Mouse (Mus musculus): Measurements from ENCODE around the gene C130026I21Rik.
"Not testable (repeated sequence)": the region's sequence is repeated elsewhere in the genome, so short reads cannot be mapped to it uniquely, and the experiment has no call there.

Gene C130026I21Rik

GRCm38 (mm10) chr1:85033616-85034015 lies 236.8 kb downstream of the C130026I21Rik start:
- DNase-seq (ENCODE audit: low spot score), result not testable (repeated sequence)

- not testable (repeated sequence) for DNase-seq (ENCODE audit: low spot score)
Measured at GRCm38 (mm10) chr1:85030211-85030610, 240.2 kb downstream of the C130026I21Rik start.

- DNase-seq (ENCODE audit: low spot score), result not testable (repeated sequence)
Measured at GRCm38 (mm10) chr1:85011933-85012332, 258.4 kb downstream of the C130026I21Rik start.

- not testable (repeated sequence) for DNase-seq (ENCODE audit: low spot score)
Measured at GRCm38 (mm10) chr1:85010947-85011346, 259.4 kb downstream of the C130026I21Rik start.

- not testable (repeated sequence) for DNase-seq (ENCODE audit: low spot score)
Measured at GRCm38 (mm10) chr1:85007737-85008136, 262.6 kb downstream of the C130026I21Rik start.

GRCm38 (mm10) chr1:84999241-84999640 lies 271.1 kb downstream of the C130026I21Rik start:
- DNase-seq (ENCODE audit: low spot score), result not testable (repeated sequence)

GRCm38 (mm10) chr1:84996305-84996704 lies 274.1 kb downstream of the C130026I21Rik start:
- DNase-seq (ENCODE audit: low spot score), result not testable (repeated sequence)

GRCm38 (mm10) chr1:84994461-84994860 lies 275.9 kb downstream of the C130026I21Rik start:
- not testable (repeated sequence) for DNase-seq (ENCODE audit: low spot score)

GRCm38 (mm10) chr1:84993688-84994319 lies 276.6 kb downstream of the C130026I21Rik start:
- DNase-seq (ENCODE audit: low spot score), result not testable (repeated sequence)

- DNase-seq (ENCODE audit: low spot score), result not testable (repeated sequence)
Measured at GRCm38 (mm10) chr1:84993235-84993634, 277.1 kb downstream of the C130026I21Rik start.

GRCm38 (mm10) chr1:84992827-84993226 lies 277.5 kb downstream of the C130026I21Rik start:
- DNase-seq (ENCODE audit: low spot score), result not testable (repeated sequence)

- DNase-seq (ENCODE audit: low spot score), result not testable (repeated sequence)
Measured at GRCm38 (mm10) chr1:84989044-84989443, 281.3 kb downstream of the C130026I21Rik start.

GRCm38 (mm10) chr1:84987729-84988128 lies 282.6 kb downstream of the C130026I21Rik start:
- DNase-seq (ENCODE audit: low spot score), result not testable (repeated sequence)

GRCm38 (mm10) chr1:84961779-84962178 lies 308.6 kb downstream of the C130026I21Rik start:
- DNase-seq (ENCODE audit: low spot score), result not testable (repeated sequence)

- not testable (repeated sequence) for DNase-seq (ENCODE audit: low spot score)
Measured at GRCm38 (mm10) chr1:84957713-84958112, 312.7 kb downstream of the C130026I21Rik start.

GRCm38 (mm10) chr1:84956771-84957170 lies 313.6 kb downstream of the C130026I21Rik start:
- DNase-seq (ENCODE audit: low spot score), result not testable (repeated sequence)

GRCm38 (mm10) chr1:84952456-84953181 lies 317.7 kb downstream of the C130026I21Rik start:
- DNase-seq (ENCODE audit: low spot score), result no peak

GRCm38 (mm10) chr1:84951566-84951965 lies 318.8 kb downstream of the C130026I21Rik start:
- DNase-seq (ENCODE audit: low spot score), result no peak

- no peak for DNase-seq (ENCODE audit: low spot score)
Measured at GRCm38 (mm10) chr1:84947390-84947789, 323.0 kb downstream of the C130026I21Rik start.

- no peak for DNase-seq (ENCODE audit: low spot score)
Measured at GRCm38 (mm10) chr1:84945950-84946349, 324.4 kb downstream of the C130026I21Rik start.

- DNase-seq (ENCODE audit: low spot score), result no peak
Measured at GRCm38 (mm10) chr1:84943549-84943948, 326.8 kb downstream of the C130026I21Rik start.
